Mouse (Mus musculus): ENCODE measurements around the gene Folr2. TPM values are rescaled to one million over a fixed set of nuclear protein-coding genes. Genes with fewer than 3 reads are reported as not detected.

The Folr2 gene
- polyA plus RNA-seq (2014; fragmentation: Nextera tagmentation; extraction: Ambion mirVana) = 1.5 and 1.7 TPM in 2 replicates

DNA sequence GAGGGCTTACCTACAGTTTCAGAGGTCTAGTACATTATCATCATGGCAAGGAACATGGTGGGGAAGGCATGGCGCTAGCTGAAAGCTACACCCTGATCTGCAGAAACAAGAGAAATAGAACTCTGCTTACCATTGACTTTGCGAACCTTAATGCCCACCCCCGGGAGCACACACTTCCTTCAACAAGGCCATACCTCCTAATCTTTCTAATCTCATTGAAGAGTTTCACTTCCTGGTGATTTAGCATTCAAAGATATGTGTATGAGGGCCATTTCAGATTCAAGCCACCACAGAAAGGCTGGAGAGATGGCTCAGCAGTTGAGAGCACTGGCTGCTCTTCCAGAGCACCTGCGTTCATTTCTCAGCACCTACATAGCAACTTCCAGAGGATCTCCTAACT, at the start of gene Folr2:
Gene Folr2, minus strand, starts transcription at position 101 of the 400 bp plus-strand sequence.
- WGBS = 91% methylated on average over 4 of the region's 4 CpGs
- Histone ChIP-seq H3K27ac (ENCODE audit: low read depth, low read length) (no peak within 1 kb of the TSS), H3K27me3 (ENCODE audit: control insufficient read depth, insufficient read depth, low read length) (no peaks in the 10 kb centered on the region), H3K4me2 (no peak within 1 kb of the TSS), H3K4me1 (ENCODE audit: control insufficient read depth, insufficient read depth, low read length) (no peaks in the 10 kb centered on the region), H3K36me3 (ENCODE audit: control insufficient read depth, insufficient read depth, low read length) (no peaks in the 10 kb centered on the region), H3K9me3 (ENCODE audit: control insufficient read depth, low read length) (no peaks in the 10 kb centered on the region), H3K4me3 (ENCODE audit: low read depth, low read length) (no peak within 1 kb of the TSS), H3K9ac (ENCODE audit: low read length) (no peak within 1 kb of the TSS)
- DNase-seq (ENCODE audit: low spot score, missing footprints) (no peak), ATAC-seq (ENCODE audit: low FRiP score) (no peak)

DNA sequence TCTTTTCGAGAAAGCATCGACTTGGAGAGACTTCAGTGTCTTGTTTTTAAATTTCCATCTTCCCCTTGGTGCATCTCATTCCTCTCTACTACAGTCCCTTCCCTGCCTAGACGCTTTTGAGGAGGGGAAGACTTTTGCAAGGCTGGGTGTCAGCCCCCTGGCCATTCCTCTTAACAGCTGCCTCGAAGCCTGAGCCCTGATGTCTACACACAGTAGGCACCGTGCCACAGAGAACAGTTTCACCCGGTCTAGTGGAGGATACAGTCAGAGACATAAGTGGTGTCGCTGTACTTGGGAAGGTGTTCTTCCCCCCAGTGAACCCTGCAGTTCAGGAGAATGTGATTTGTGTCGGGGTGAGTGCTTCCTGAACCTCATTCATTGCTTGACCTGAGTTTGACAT, 49.7 kb upstream of the Folr2 start:
- Histone ChIP-seq H3K4me3 (ENCODE audit: low read depth, low read length) (peak overlapping the region; percentile 80), H3K36me3 (ENCODE audit: control insufficient read depth, insufficient read depth, low read length) (peaks cover 10% of the 10 kb centered on the region; the same call in 1 of the 2 replicates), H3K4me1 (ENCODE audit: control insufficient read depth, insufficient read depth, low read length) (peaks cover 12% of the 10 kb centered on the region), H3K27ac (ENCODE audit: low read depth, low read length) (no peak overlapping the region), H3K27me3 (ENCODE audit: control insufficient read depth, insufficient read depth, low read length) (no peaks in the 10 kb centered on the region), H3K9ac (ENCODE audit: low read length) (peak overlapping the region; percentile 89), H3K9me3 (ENCODE audit: control insufficient read depth, low read length) (no peaks in the 10 kb centered on the region), H3K4me2 (peak overlapping the region; percentile 63)
- ATAC-seq (ENCODE audit: low FRiP score) = no peak
- peak; percentile 75 for DNase-seq (ENCODE audit: low spot score, missing footprints)
- WGBS = 80% methylated on average over 8 of the region's 8 CpGs

DNA sequence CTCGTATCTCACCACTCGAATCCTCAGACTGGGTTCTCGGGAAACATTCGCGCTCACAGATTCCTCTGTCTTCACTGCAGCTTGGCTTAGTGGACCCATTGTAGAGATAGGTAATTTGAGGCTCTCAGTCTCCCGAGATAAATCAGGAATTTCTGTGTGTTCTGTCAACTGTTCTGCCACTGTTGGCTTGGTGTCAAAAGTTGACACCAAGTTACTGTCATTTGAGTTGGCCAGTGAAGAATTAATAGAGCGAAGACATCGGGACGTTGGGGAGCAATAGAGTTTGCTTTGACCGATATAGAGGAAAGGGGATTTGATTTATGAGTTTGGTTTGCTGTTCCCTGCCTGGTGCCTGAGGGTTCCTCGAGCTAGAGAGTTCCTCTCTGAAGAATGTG, 49.3 kb upstream of the Folr2 start, which contains the start of gene Tomt:
Gene Tomt, minus strand, starts transcription at position 73 of the 395 bp plus-strand sequence.
- Histone ChIP-seq H3K4me3 (ENCODE audit: low read depth, low read length) (peak within 1 kb of the TSS; percentile 80), H3K9me3 (ENCODE audit: control insufficient read depth, low read length) (no peaks in the 10 kb centered on the region), H3K36me3 (ENCODE audit: control insufficient read depth, insufficient read depth, low read length) (peaks cover 9% of the 10 kb centered on the region; the same call in 1 of the 2 replicates), H3K4me2 (peak within 1 kb of the TSS; percentile 63), H3K27me3 (ENCODE audit: control insufficient read depth, insufficient read depth, low read length) (no peaks in the 10 kb centered on the region), H3K27ac (ENCODE audit: low read depth, low read length) (peak within 1 kb of the TSS; percentile 89), H3K9ac (ENCODE audit: low read length) (peak within 1 kb of the TSS; percentile 89), H3K4me1 (ENCODE audit: control insufficient read depth, insufficient read depth, low read length) (peaks cover 12% of the 10 kb centered on the region)
- WGBS = 20% methylated on average over 11 of the region's 11 CpGs
- DNase-seq (ENCODE audit: low spot score, missing footprints) (no peak), ATAC-seq (ENCODE audit: low FRiP score) (no peak)

DNA sequence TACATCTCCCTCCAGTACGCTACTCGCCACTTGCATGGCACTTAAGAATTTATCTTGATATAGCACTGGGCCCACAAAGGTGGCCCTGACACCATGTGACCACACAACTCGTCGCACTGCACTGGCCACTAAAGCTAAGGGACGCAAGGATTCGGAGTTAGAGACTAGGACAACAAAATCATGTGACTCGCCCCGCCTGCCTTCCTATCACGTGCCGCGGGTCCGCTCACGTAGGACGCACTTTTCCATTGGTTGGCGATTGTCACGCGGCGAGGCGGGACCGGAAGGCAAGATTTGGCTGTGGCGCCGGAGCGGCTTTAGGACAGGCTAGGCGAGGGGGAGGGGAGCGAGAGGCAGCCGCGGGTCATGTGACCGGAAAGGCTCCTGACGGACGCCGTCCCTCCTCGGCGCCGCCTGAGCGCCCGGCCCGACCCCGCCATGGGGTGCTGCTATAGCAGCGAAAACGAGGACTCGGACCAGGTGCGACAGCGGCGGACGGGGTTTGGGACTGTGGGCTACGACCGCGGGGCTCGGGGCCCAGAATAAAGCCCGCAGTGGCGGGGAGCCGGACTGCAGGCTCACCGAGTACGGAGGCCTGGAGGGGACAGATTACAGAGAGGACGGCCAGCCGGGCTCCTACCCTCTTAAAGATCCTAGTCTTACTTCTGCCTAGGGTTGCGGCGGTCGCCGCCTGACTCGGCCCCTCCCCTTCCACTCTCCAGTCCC, 48.7 kb upstream of the Folr2 start, which contains the start of gene Lamtor1:
Gene Lamtor1, plus strand, starts transcription at position 344 of the 726 bp plus-strand sequence.
- H3K9ac ChIP-seq (ENCODE audit: low read length) = peak within 1 kb of the TSS; percentile 89
- WGBS = under 1% methylated on average over 60 of the region's 61 CpGs
- peak within 1 kb of the TSS; percentile 63 for H3K4me2 ChIP-seq
- H3K27ac ChIP-seq (ENCODE audit: low read depth, low read length) = peak within 1 kb of the TSS; percentile 89
- H3K27me3 ChIP-seq (ENCODE audit: control insufficient read depth, insufficient read depth, low read length) = no peaks in the 10 kb centered on the region
- peak within 1 kb of the TSS; percentile 80 for H3K4me3 ChIP-seq (ENCODE audit: low read depth, low read length)
- H3K36me3 ChIP-seq (ENCODE audit: control insufficient read depth, insufficient read depth, low read length) = peaks cover 4% of the 10 kb centered on the region; the same call in 1 of the 2 replicates
- peak; percentile 98 for ATAC-seq (ENCODE audit: low FRiP score)
- H3K9me3 ChIP-seq (ENCODE audit: control insufficient read depth, low read length) = no peaks in the 10 kb centered on the region
- H3K4me1 ChIP-seq (ENCODE audit: control insufficient read depth, insufficient read depth, low read length) = peaks cover 12% of the 10 kb centered on the region
- DNase-seq (ENCODE audit: low spot score, missing footprints) = peak; percentile 99

DNA sequence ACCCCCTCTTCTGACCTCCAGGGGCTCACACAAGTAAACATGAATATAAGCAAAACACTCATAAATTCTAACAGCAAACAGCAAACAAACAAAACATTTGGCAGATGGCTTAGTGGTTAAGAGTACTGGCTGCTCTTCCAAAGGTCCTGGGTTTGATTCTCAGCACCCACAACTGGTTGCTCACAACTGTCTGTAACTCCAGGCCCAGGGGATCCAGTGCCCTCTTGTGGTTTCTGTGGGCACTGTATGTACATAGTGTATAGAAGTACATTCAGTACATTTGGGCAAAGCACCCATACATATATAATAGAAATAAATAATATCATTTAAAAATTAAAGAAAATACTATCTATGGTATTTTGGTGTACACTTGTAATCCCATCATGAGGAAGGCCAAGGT, 45.9 kb upstream of the Folr2 start:
- Histone ChIP-seq H3K4me3 (ENCODE audit: low read depth, low read length) (no peak overlapping the region), H3K27me3 (ENCODE audit: control insufficient read depth, insufficient read depth, low read length) (no peaks in the 10 kb centered on the region), H3K9me3 (ENCODE audit: control insufficient read depth, low read length) (no peaks in the 10 kb centered on the region), H3K36me3 (ENCODE audit: control insufficient read depth, insufficient read depth, low read length) (no peaks in the 10 kb centered on the region), H3K4me2 (no peak overlapping the region), H3K4me1 (ENCODE audit: control insufficient read depth, insufficient read depth, low read length) (peaks cover 12% of the 10 kb centered on the region), H3K27ac (ENCODE audit: low read depth, low read length) (no peak overlapping the region), H3K9ac (ENCODE audit: low read length) (no peak overlapping the region)
- ATAC-seq (ENCODE audit: low FRiP score) (no peak), DNase-seq (ENCODE audit: low spot score, missing footprints) (no peak)

DNA sequence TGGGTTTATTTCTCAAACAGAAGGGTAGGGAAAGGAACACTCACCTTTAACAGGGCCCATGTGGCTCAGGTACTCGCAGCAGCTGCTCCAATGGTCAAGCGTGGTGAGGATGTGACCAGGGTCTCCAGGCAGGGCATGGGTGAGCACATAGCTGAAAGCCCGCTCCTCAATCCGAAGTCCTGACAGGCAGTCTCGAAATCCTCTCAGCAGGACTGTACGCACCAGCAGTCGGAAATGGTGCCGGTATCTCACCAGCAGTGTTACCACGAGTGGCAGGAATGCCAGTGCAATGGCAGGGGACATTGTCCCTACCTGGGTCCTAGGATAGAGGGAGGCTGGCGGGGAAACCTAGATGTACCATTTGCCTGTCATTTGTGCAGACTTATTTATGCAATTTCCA, 45.0 kb upstream of the Folr2 start:
- ATAC-seq (ENCODE audit: low FRiP score) (no peak), DNase-seq (ENCODE audit: low spot score, missing footprints) (no peak)
- no peaks in the 10 kb centered on the region for H3K27me3 ChIP-seq (ENCODE audit: control insufficient read depth, insufficient read depth, low read length)
- no peak overlapping the region for H3K4me3 ChIP-seq (ENCODE audit: low read depth, low read length)
- 92% methylated on average over 10 of the region's 10 CpGs for WGBS
- no peak overlapping the region for H3K9ac ChIP-seq (ENCODE audit: low read length)
- H3K4me1 ChIP-seq (ENCODE audit: control insufficient read depth, insufficient read depth, low read length) = peaks cover 10% of the 10 kb centered on the region
- H3K27ac ChIP-seq (ENCODE audit: low read depth, low read length) = no peak overlapping the region
- H3K4me2 ChIP-seq = no peak overlapping the region
- no peaks in the 10 kb centered on the region for H3K9me3 ChIP-seq (ENCODE audit: control insufficient read depth, low read length)
- H3K36me3 ChIP-seq (ENCODE audit: control insufficient read depth, insufficient read depth, low read length) = no peaks in the 10 kb centered on the region

GRCm38 (mm10) chr7:101900331-101901097, 43.5 kb upstream of the Folr2 start:
- ATAC-seq (ENCODE audit: low FRiP score) = no peak
- WGBS = 94% methylated on average over 16 of the region's 16 CpGs
- Histone ChIP-seq H3K36me3 (ENCODE audit: control insufficient read depth, insufficient read depth, low read length) (no peaks in the 10 kb centered on the region), H3K9ac (ENCODE audit: low read length) (no peak overlapping the region), H3K9me3 (ENCODE audit: control insufficient read depth, low read length) (no peaks in the 10 kb centered on the region), H3K4me3 (ENCODE audit: low read depth, low read length) (no peak overlapping the region), H3K27ac (ENCODE audit: low read depth, low read length) (no peak overlapping the region), H3K4me1 (ENCODE audit: control insufficient read depth, insufficient read depth, low read length) (peaks cover 3% of the 10 kb centered on the region; the same call in 1 of the 2 replicates), H3K27me3 (ENCODE audit: control insufficient read depth, insufficient read depth, low read length) (no peaks in the 10 kb centered on the region), H3K4me2 (no peak overlapping the region)
- no peak for DNase-seq (ENCODE audit: low spot score, missing footprints)

GRCm38 (mm10) chr7:101896104-101897066, 39.4 kb upstream of the Folr2 start:
- Histone ChIP-seq H3K4me1 (ENCODE audit: control insufficient read depth, insufficient read depth, low read length) (peaks cover 3% of the 10 kb centered on the region; the same call in 1 of the 2 replicates), H3K27me3 (ENCODE audit: control insufficient read depth, insufficient read depth, low read length) (no peaks in the 10 kb centered on the region; the same call in 1 of the 2 replicates), H3K4me2 (peak overlapping the region; percentile 46), H3K9me3 (ENCODE audit: control insufficient read depth, low read length) (no peaks in the 10 kb centered on the region), H3K27ac (ENCODE audit: low read depth, low read length) (peak overlapping the region; percentile 62), H3K9ac (ENCODE audit: low read length) (peak overlapping the region; percentile 63), H3K4me3 (ENCODE audit: low read depth, low read length) (peak overlapping the region; percentile 45), H3K36me3 (ENCODE audit: control insufficient read depth, insufficient read depth, low read length) (no peaks in the 10 kb centered on the region)
- DNase-seq (ENCODE audit: low spot score, missing footprints) (peak; percentile 99), ATAC-seq (ENCODE audit: low FRiP score) (peak; percentile 99)
- under 1% methylated on average over 57 of the region's 57 CpGs for WGBS
